Mouse (Mus musculus) stomach, embryonic 14.5 days (tissue): ENCODE results near the gene Hecw2. TPM values are rescaled to one million over a fixed set of nuclear protein-coding genes. Genes with fewer than 3 reads are reported as not detected.

Experiments used
- ATAC-seq: fragments of 200-750 bp; cut with Nextera tagmentation; 2 replicates; pipeline ENCODE4 v1.8.0; 2017; ENCODE audit warnings: low read depth, moderate TSS enrichment; ENCODE audit not compliant: insufficient number of reproducible peaks, insufficient read depth, low FRiP score
- H3K27ac ChIP-seq: fragments of 300-500 bp; sonication (generic); 2 replicates; pipeline ENCODE4 v1.5.1; 2014; ENCODE audit warnings: mild to moderate bottlenecking, low read length, moderate library complexity, mixed read lengths
- H3K27me3 ChIP-seq: fragments of 300-500 bp; sonication (generic); 2 replicates; pipeline ENCODE4 v1.6.1; 2014; ENCODE audit warnings: low read length, control low read depth, mixed read lengths; ENCODE audit not compliant: control insufficient read depth, insufficient read depth
- H3K36me3 ChIP-seq: fragments of 300-500 bp; sonication (generic); 2 replicates; pipeline ENCODE4 v1.6.1; 2014; ENCODE audit warnings: mild to moderate bottlenecking, control low read depth, low read length, moderate library complexity, mixed read lengths; ENCODE audit not compliant: control insufficient read depth, insufficient read depth
- H3K4me1 ChIP-seq: fragments of 300-500 bp; sonication (generic); 2 replicates; pipeline ENCODE4 v1.6.1; 2014; ENCODE audit warnings: low read length, control low read depth, mixed read lengths; ENCODE audit not compliant: control insufficient read depth, insufficient read depth
- H3K4me2 ChIP-seq: fragments of 300-500 bp; sonication (generic); replicated peaks from 2 replicates; pipeline ENCODE4 v1.6.1; 2014; ENCODE audit warnings: low read depth, low read length, control low read depth
- H3K4me3 ChIP-seq: fragments of 300-500 bp; sonication (generic); 2 replicates; pipeline ENCODE4 v1.5.1; 2014; ENCODE audit warnings: low read depth, low read length, control low read depth
- H3K9ac ChIP-seq: fragments of 300-500 bp; sonication (generic); replicated peaks from 2 replicates; pipeline ENCODE4 v1.6.1; 2014; ENCODE audit warnings: low read depth, mild to moderate bottlenecking, control low read depth, low read length, moderate library complexity, mixed read lengths
- H3K9me3 ChIP-seq: fragments of 300-500 bp; sonication (generic); 2 replicates; pipeline ENCODE4 v1.6.1; 2016; ENCODE audit warnings: low read depth, low read length, control low read depth; ENCODE audit not compliant: control insufficient read depth
- WGBS: fragments of 180-500 bp; shearing (Covaris S2); extraction: QIAGEN DNeasy Blood & Tissue Kit; methylation state at CpG from one replicate; pipeline ENCODE4 v1.1.7; 2014; 5-methylcytosine and 5-hydroxymethylcytosine counted together
- polyA plus RNA-seq: library from polyadenylated mRNA; unstranded; fragments of >200 nt; fragmentation: Nextera tagmentation; extraction: Ambion mirVana; gene quantifications from 2 replicates; pipeline ENCODE4 v1.2.1, GENCODE M21; 2014

Hecw2 gene
- polyA plus RNA-seq, 1 experiment from 2014 or later, result 2.9 TPM

DNA sequence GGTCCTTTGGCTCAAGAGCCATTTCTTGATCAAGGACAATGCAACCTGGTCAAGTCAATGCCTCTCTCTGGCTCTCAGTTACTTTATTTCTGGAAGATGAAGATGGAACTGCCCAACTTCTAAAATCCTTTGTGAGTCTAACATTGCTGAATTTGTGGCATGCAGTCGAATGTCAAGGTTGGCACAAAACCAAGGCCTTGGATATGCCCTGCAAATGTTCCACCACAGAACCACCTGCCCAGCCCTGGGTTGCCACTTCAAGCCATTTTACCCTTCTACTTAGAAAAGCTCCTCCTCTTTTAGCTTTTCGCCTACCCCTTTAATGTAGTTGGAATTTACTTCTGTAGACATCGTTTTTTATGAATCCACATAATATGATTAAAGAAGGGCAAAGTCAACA lies 115.3 kb downstream of the Hecw2 start:
- no peak overlapping the region for H3K9ac ChIP-seq
- no peak overlapping the region for H3K4me2 ChIP-seq
- H3K9me3 ChIP-seq, result no peaks in the 10 kb centered on the region
- 89% methylated on average over 3 of the region's 3 CpGs for WGBS
- H3K27me3 ChIP-seq, result no peaks in the 10 kb centered on the region
- no peak overlapping the region for H3K4me3 ChIP-seq
- H3K4me1 ChIP-seq, result no peaks in the 10 kb centered on the region
- H3K27ac ChIP-seq, result no peak overlapping the region
- H3K36me3 ChIP-seq, result no peaks in the 10 kb centered on the region
- no peak for ATAC-seq

DNA sequence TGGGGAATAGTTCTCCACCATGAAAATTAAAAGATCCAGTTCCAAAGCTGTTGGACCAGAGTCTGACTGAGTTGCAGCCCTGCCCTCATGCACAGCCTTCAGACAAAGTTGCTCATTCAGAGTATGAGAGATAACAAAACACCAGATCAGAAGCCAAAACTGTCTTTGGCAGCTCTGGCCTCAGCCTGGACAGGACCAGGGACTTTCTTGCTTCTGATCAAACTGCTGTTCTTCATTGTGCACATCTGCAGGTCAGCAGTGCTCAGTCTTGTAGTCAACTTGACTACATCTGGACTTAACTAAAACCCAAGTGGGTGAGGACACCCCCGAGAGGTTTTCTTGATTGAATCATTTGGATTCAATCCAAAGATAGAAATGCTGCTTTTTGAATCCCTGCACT lies 120.5 kb downstream of the Hecw2 start:
- Histone ChIP-seq H3K9me3 (no peaks in the 10 kb centered on the region), H3K27ac (no peak overlapping the region), H3K4me2 (no peak overlapping the region), H3K4me3 (no peak overlapping the region), H3K9ac (no peak overlapping the region), H3K4me1 (no peaks in the 10 kb centered on the region), H3K36me3 (no peaks in the 10 kb centered on the region), H3K27me3 (no peaks in the 10 kb centered on the region)
- no peak for ATAC-seq
- WGBS, result 55% methylated on average over 1 of the region's 1 CpGs

DNA sequence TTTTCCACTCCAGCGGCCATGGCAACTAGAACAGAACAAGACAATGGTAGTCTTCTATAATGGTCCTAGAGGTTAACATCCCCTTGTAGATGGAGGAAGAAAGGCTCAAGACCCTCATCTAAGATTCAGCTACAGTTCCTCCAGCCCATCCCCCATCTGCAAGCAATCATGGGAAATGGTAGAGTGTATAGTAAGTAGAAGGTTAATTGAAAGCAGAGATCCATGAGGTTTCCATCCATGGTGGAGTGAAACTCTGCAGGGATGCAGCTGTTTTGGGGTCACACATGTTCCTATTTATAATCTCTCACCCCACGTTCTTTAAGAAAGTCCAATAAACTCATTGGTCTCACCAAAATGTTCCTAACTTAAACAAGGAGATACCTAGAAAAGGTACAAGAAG lies 124.8 kb downstream of the Hecw2 start:
- Histone ChIP-seq H3K4me2 (no peak overlapping the region), H3K9me3 (no peaks in the 10 kb centered on the region), H3K36me3 (no peaks in the 10 kb centered on the region), H3K27me3 (no peaks in the 10 kb centered on the region), H3K9ac (no peak overlapping the region), H3K4me3 (no peak overlapping the region), H3K27ac (no peak overlapping the region), H3K4me1 (no peaks in the 10 kb centered on the region)
- no peak for ATAC-seq
- 95% methylated on average over 2 of the region's 2 CpGs for WGBS

DNA sequence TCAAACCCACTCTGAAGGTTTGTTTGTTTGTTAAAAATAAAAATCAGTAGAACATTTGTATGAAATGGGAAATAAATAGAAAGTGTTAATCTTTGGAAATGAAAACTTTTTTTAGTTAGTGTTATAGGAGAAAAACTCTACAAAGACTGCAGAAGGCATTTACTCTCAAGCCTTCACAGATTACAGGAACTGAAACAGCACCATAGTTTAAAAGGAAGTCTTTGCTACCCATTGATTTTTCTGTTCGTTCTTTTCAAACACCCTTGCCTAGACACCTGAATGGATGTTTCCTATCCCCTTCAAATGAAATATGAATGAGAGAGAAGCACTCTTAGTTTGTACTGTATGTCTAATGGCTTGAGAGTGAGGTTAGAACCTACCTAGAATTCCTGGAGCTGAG lies 126.7 kb downstream of the Hecw2 start:
- ATAC-seq, result no peak
- no peak overlapping the region for H3K27ac ChIP-seq
- H3K27me3 ChIP-seq, result no peaks in the 10 kb centered on the region
- no peaks in the 10 kb centered on the region for H3K36me3 ChIP-seq
- 45% methylated on average over 1 of the region's 1 CpGs for WGBS
- H3K4me2 ChIP-seq, result no peak overlapping the region
- H3K9me3 ChIP-seq, result no peaks in the 10 kb centered on the region
- H3K4me3 ChIP-seq, result no peak overlapping the region
- H3K4me1 ChIP-seq, result no peaks in the 10 kb centered on the region
- H3K9ac ChIP-seq, result no peak overlapping the region

DNA sequence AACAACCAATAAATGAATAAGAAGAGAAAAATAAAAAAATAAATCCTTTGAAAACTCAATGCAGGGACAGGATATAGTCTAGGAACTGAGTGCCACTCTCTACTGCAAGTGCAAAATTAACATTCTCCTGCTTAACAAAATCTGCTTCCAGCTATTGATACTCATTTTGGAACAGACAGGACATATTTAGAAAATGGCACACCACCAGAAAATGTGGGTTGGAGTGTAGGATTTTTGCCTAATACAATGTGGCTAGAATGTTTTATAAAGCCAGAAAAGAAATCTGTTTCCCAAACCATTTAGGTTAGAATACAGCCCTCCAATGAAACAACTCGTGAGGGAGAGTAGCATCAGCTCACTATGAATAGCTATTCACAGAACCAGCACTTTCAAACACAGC lies 129.5 kb downstream of the Hecw2 start:
- 68% methylated on average over 1 of the region's 1 CpGs for WGBS
- Histone ChIP-seq H3K4me3 (no peak overlapping the region), H3K27ac (no peak overlapping the region), H3K9me3 (no peaks in the 10 kb centered on the region), H3K27me3 (no peaks in the 10 kb centered on the region), H3K4me2 (no peak overlapping the region), H3K4me1 (no peaks in the 10 kb centered on the region), H3K36me3 (no peaks in the 10 kb centered on the region), H3K9ac (no peak overlapping the region)
- no peak for ATAC-seq

DNA sequence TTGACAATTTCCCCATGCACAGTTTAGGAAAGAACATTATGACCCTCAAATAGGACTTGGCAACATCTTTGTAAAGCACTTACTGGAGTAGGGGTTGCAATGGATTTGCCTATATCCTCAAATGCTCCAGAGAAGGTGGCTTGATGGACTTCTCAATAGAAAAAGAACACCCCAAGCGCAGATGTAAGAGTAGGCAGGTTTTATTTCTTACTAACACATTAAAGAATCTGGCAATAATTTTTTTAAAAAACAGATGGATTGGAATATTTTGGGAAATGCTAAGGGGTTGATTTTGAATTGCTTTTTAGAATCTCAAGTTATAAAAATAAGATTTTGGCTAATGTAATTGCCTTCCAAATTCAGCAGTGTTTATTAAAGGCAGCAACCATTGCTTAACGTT lies 133.9 kb downstream of the Hecw2 start:
- no peak for ATAC-seq
- WGBS, result 90% methylated on average over 2 of the region's 2 CpGs
- Histone ChIP-seq H3K36me3 (no peaks in the 10 kb centered on the region), H3K9ac (no peak overlapping the region), H3K9me3 (no peaks in the 10 kb centered on the region), H3K27ac (no peak overlapping the region), H3K4me1 (no peaks in the 10 kb centered on the region), H3K4me2 (no peak overlapping the region), H3K4me3 (no peak overlapping the region), H3K27me3 (no peaks in the 10 kb centered on the region)

DNA sequence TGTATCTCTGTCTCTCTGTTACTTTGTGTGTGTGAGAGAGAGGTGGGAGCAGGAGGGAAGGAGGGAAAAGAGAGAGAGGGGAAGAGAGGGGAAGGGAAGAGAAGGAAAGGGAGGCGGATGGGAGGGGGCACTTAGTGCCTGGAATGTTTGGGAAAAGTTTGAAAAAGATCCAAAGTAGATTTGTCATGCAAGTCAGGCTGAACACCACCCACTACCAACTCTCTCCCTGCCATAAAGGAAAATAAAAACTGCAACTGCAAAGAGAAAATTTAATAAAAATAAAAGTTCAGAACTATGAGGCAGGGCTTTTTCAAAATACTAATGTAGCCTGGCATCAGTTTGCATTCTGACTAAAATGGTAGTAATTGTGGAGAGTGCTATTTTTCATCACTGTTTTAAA lies 135.2 kb downstream of the Hecw2 start:
- H3K4me1 ChIP-seq, result no peaks in the 10 kb centered on the region
- no peak overlapping the region for H3K9ac ChIP-seq
- no peaks in the 10 kb centered on the region for H3K27me3 ChIP-seq
- WGBS, result 33% methylated on average over 1 of the region's 1 CpGs
- H3K4me2 ChIP-seq, result no peak overlapping the region
- no peaks in the 10 kb centered on the region for H3K36me3 ChIP-seq
- H3K4me3 ChIP-seq, result no peak overlapping the region
- H3K9me3 ChIP-seq, result no peaks in the 10 kb centered on the region
- no peak for ATAC-seq
- no peak overlapping the region for H3K27ac ChIP-seq

DNA sequence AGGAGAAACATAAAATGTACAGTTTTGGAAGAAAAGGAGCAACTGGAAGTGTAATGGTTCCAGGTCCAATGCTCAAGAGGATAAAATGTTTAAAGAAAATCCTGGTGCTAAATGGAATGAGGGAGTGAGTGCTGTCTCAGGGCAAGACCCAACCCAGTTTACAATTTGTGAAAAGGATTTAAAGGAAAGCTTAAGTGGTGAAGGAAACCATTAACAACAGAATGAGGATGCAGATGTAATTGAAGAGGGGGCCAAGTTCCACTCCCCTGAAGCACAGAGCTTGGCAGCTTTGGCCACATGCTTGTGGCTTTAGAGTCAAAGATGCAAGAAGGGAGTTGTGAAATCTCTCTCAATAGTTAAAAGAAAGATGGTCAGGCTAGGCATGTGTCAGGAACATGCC lies 142.2 kb downstream of the Hecw2 start:
- Histone ChIP-seq H3K9me3 (no peaks in the 10 kb centered on the region), H3K9ac (no peak overlapping the region), H3K4me1 (no peaks in the 10 kb centered on the region), H3K27me3 (no peaks in the 10 kb centered on the region), H3K4me3 (no peak overlapping the region), H3K27ac (no peak overlapping the region), H3K4me2 (no peak overlapping the region), H3K36me3 (no peaks in the 10 kb centered on the region)
- no peak for ATAC-seq

DNA sequence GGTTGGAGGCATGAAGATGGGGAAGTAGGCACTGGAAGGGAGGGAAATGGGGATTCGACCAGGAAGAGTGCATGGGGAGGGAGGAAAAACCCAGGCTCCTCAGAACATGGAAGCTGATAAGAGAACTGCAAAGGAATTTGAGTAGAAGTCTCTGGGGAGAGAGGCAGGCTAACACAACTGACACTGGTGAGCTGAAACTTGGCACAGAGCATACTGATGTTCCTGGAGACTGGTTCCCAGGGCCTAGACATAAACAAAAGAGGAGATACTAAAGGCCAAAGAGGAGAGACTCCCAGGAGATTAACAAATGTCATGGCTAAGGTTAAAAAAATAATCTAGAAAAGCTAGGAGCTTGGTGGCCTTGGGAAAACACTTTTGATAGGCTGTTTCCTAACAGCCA lies 148.0 kb downstream of the Hecw2 start:
- no peak overlapping the region for H3K4me3 ChIP-seq
- WGBS, result 32% methylated on average over 1 of the region's 1 CpGs
- ATAC-seq, result no peak
- no peaks in the 10 kb centered on the region for H3K36me3 ChIP-seq
- H3K4me2 ChIP-seq, result no peak overlapping the region
- no peaks in the 10 kb centered on the region for H3K9me3 ChIP-seq
- no peak overlapping the region for H3K27ac ChIP-seq
- no peaks in the 10 kb centered on the region for H3K4me1 ChIP-seq
- no peak overlapping the region for H3K9ac ChIP-seq
- H3K27me3 ChIP-seq, result no peaks in the 10 kb centered on the region
